Mouse (Mus musculus) adipocyte (in vitro differentiated cells): ENCODE results near the gene Bud23.
"Not testable (repeated sequence)": the region's sequence is repeated elsewhere in the genome, so short reads cannot be mapped to it uniquely, and the experiment has no call there.

Experiments
- DNase-seq: peaks from one replicate; pipeline ENCODE4 v3.0.0-alpha.2; 2016; ENCODE audit warnings: low spot score

Gene Bud23

GRCm38 (mm10) chr5:135072061-135072460, 7.3 kb upstream of the Bud23 start:
- no peak for DNase-seq

DNA sequence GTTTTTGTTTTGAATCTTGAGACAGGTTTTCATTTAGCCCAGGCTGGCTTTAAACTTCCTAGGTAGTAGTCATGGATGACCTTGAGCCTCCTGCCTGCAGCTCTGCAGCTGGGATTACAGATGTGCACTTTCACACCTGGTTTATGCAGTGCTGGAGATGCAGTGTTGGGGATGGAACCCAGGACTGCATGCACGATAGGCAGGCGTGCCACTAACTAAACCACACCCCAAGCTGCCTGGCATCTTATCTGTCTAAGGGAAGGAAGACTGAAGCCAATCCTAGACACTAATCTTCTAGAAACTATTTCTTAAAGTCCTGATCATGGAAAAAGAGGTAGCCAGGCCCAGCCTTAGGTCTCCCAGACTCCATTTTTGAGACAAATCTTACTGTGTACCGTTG, 5.7 kb upstream of the Bud23 start:
- no peak for DNase-seq

- no peak for DNase-seq
Measured at GRCm38 (mm10) chr5:135066008-135066407, 1.2 kb upstream of the Bud23 start.

- DNase-seq = peak; percentile 22
Measured at GRCm38 (mm10) chr5:135064382-135064766, 385 bp downstream of the Bud23 start.

DNA sequence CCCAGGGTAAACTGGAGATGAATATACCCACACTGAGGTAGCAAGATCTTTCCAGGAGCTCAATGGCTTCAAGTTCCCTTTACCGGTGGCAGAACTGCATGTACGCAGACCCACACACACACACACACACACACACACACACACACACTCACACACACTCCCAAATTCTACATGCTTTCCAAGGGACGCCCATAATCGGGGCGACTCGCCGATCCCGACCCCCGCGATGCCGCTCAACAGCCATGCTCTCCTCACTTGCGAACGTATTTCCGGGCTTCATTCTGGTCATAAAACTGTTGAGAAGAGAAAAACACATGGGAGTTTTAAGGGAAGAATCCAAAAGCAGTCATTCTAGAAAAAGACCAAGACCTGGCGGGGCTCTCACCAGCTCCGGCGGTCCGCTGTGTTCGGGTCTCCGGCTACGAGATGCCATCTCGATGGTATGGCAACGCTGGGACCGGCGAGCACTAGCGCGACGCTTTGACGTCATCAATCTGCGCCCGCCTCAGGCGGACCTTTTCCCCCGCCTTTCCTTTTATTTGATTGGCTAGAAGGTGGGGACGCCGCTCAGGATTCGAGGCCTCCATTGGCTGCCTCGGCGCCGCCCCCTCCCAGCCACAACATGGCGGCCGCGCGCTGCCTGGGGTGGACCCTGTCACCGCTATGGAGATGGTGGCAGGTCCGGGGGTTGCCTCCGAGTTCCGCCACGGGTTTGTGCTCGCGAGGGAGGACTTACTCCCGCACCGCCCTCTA, 954 bp downstream of the Bud23 start, which contains the start of gene Dnajc30:
Gene Dnajc30 (plus strand): TSS at position 574 of the 753 bp plus-strand sequence.
- DNase-seq = peak; percentile 99

GRCm38 (mm10) chr5:135053356-135053755, 11.4 kb downstream of the Bud23 start:
- no peak for DNase-seq

DNA sequence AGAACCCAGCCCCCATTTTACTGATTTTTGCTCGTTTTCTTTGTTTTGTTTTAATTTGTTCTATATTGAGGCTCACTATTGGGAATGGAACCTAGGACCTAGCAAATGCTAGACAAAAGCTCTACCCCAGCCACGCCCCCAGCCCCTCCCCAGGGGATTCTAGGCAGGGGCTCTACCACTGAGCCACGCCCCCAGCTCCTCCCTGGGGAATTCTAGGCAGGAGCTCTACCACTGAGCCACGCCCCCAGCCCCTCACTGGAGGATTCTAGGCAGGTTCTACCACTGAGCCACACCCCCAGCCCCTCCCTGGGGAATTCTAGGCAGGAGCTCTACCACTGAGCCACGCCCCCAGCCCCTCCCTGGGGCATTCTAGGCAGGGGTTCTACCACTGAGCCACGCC, 15.5 kb downstream of the Bud23 start:
- not testable (repeated sequence) for DNase-seq

GRCm38 (mm10) chr5:135048539-135048938, 16.2 kb downstream of the Bud23 start:
- no peak for DNase-seq

- DNase-seq = no peak
Measured at GRCm38 (mm10) chr5:135044575-135044974, 20.2 kb downstream of the Bud23 start.

DNA sequence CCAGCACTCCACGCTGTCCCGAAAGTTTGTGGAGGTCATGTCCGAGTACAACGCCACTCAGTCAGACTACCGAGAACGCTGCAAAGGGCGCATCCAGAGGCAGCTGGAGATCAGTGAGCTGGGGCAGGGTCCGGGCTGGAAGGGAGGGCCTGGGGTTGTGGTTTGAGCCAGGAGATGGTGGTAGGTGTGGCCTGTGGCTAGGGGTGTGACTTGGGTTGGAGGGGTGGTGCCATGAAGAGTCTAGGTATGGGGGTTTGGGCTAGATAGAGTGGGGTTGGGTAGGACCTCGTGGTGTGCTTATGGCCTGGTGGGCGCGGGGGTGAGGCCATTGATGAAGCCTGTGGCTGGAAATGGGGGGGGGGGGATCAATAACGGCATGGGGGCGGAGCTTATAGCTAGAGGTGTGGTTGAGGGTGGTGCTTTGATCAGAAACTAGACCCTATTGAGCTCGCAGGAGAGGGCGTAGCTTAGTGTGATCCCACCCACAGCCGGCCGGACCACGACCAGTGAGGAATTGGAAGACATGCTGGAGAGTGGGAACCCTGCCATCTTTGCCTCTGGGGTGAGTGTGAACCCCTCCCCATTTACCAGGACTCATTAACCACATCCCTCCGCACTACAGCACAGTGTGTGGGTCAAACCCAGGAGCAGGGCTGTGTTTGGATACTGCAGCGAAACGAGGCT, 22.5 kb downstream of the Bud23 start:
- no peak for DNase-seq

GRCm38 (mm10) chr5:135040777-135041176, 24.0 kb downstream of the Bud23 start:
- DNase-seq = no peak

GRCm38 (mm10) chr5:135040059-135040458, 24.7 kb downstream of the Bud23 start:
- DNase-seq = no peak

- no peak for DNase-seq
Measured at GRCm38 (mm10) chr5:135039541-135039940, 25.2 kb downstream of the Bud23 start.

GRCm38 (mm10) chr5:135037946-135038345, 26.8 kb downstream of the Bud23 start:
- no peak for DNase-seq

DNA sequence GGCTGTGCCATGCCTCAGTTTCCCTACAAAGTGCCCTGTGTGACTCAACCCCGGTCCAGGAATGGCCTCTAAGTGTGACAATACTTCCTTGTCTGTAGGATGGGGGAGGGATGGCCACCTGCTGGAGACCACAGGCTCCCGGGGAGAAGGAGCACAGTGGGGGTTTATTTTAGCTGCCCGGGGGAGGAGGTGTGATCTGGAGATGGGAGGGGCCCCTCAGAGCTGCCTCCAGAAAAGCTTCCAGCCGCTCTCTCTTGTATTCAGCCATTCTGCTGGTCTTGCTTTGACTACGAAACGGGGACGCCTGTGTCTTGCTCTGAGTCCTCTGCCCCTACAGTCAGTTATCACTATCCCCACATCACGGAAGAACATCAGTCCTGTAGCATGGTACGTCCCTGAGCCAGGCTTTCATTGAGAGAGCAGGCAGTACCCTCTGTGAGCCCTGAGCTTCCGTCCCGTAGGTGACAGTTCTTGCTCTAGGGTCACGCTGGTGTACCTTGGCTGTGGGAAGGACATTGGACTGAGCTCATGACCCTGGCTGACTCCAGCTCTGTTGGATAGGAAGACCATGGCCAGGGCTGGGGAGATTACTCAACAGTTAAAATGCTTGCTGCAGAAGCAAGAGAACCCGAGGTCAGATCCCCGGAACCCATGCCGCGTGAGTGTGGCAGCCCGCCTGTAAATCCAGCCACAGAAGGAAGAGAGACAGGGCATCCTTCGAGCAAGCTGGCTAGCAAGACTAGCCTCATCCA, 29.0 kb downstream of the Bud23 start:
- DNase-seq = no peak

- DNase-seq = no peak
Measured at GRCm38 (mm10) chr5:135034593-135034992, 30.2 kb downstream of the Bud23 start.

GRCm38 (mm10) chr5:135032581-135032980, 32.2 kb downstream of the Bud23 start:
- no peak for DNase-seq

DNA sequence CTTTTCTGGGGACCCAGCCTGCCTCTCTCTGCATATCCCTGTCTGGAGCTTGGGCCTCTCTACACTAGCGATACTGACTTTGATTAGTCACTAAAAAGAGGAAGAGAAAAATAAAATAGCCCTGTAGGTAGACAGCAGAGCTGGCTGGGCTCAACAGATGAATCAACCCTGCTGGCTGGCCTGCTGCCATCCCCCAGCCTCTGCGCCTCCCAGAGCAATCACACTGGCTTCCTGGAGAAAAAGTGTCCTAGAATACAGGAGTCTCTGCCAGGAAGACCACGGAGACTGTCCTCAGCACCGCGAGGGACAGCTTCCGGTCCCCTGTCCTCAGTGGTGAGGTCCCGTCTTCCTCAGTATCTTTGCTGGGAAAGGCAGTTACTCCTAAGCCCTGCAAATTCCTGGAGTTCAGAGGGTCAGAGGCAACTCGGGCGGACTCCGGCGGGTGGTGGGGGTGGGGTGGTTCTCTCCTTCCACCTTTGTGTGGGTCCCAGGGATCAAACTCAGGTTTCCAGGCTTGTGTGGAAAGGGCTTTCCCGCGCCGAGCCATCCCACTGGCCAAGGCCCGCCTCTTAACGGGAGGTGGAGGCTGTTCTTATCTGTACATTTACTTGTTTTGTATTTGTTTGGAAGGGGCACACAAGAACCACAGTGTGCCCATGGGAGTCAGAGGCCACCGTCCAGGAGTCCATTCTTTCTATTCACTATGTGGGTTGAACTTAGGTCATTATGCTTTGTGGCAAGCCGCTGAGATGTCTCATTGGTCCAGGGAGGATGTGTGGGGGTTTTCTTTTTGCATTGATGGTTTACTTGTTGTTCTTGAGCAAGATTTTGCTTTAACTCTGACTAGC, 35.5 kb downstream of the Bud23 start:
- DNase-seq = peak; percentile 39

DNA sequence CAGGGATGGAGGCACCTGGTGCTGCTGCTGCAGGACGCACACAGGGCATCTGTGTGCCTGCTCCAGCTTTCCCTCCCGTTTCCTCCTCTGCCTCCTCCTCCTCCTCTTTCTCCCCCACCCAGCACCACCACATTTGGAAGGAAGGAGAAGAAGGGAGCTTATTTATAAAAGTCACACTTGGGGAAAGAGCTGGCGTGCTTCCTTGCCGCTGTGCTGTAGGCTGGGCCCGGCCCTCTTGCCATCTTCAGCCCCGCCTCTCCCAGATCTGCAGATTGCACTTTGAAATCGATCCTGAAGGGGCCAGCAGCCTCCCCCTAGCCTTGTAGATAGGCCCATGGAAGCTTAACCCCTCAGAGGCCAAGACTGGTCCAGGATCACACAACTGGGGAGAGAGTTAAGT, 38.9 kb downstream of the Bud23 start:
- DNase-seq = no peak

DNA sequence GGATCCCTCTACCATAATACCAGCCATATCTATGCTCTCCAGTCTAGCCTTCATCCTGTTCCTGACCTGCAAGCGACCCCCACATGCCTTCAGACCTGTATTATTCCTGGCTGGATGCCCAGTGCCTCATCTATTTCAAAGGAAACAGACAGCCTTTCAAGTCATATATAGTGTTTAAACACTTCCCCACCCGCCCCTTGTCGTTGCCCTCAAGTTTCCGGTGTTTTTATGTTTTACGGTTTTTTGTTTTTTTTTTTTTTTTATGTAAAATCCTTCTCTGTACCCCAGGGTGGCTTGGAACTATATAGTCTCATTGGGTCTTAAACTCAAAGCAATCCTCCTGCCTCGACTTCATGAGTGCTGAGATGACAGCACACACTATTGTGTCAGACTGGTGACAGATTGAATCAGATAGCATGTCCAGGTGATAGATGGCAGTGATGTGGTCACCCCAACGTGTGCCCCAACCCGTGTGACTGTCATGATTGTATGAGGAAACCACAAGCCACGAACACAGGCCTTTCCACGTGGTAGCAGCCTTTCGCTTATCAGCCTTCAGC, 40.0 kb downstream of the Bud23 start:
- DNase-seq = no peak

DNA sequence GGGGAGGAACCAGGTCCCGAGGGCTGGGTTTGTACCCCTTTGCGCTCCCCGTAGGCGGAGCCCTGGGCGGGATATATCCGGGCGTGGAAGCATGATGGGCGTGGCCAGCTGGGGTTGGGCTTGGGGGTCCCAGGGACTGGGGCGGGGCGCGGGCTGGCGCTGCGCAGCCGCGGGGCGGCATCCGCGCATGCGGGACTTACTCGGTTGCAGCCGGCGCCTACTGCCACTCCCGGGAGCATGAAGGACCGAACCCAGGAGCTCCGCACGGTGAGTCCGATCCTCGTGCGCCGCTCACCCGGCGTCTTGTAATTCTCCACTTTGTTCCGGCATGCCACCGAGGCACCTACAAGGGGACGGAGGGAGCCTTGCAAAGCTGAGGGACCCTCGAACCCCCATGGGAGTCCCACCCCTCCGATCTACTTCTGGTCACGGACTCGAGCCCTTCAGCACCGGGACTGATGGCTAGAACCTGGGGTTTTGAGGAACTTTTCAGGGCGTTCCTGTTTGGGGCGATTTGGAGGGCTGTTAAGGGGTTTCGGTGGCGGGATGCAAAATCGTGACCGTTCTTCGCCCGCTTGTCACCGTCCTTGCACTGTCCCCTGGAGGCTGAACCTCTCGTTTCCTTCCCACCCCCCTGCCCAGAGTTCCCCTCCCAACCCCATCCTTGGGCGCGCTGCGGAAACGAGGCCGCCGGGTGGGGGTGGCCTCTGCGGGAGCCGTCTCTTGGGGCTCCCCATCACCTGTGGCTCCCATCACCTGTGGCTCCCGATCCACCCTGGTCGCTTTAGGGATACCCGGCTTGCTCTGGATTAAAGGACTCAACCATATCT, 41.2 kb downstream of the Bud23 start, which contains the start of gene Stx1a:
Gene Stx1a (plus strand): TSS at position 139 of the 830 bp plus-strand sequence.
- peak; percentile 65 for DNase-seq
